ENCODE assay signal across 16 mouse cellular contexts in the genomic region with DNA sequence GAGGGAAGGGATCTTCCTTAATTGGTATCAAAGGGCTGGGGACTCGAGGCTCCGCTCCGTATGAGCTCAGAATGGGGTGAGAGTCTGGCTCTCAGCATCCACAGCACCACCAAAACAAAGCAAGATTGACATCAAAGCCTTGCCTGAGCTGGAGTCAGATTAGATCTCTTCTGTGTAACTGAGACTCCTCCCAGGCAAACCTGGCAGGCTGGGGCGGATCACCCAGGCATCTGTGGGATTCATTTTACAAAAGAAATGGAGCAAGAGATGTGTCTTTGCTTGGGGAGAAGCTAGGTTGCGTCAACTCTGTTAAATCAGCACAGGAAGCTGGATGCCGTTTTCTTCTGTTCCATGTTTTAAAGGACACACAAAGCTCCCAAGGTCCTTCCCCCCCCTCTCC. TPM values are rescaled to one million over a fixed set of nuclear protein-coding genes. Genes with fewer than 3 reads are reported as not detected.
DNase-seq lines count a peak whose midpoint lies in the region; ATAC-seq lines count a peak whose summit lies in the region.
"Had no signal": no experiment of that assay in that cellular context is flagged by ENCODE, and none has a peak within 500 bp of the region (broad histone marks: within the 10 kb centered on the region; RNA-seq: fewer than 3 reads in every experiment).

No protein-coding gene starts in this region.

- H3K4me1 ChIP-seq in hindbrain, embryonic 10.5 days (replicated peaks), result peaks cover 13% of the 10 kb centered on the region
- no peaks in the 10 kb centered on the region for H3K4me1 ChIP-seq in hindbrain, embryonic 14.5 days (replicated peaks; ENCODE audit: control insufficient read depth, insufficient read depth, low read length)
- no peaks in the 10 kb centered on the region for H3K4me1 ChIP-seq in liver, embryonic 12.5 days

- H3K27me3 ChIP-seq in hindbrain, embryonic 10.5 days (ENCODE audit: insufficient read depth, poor library complexity, severe bottlenecking), result no peaks in the 10 kb centered on the region
- no peaks in the 10 kb centered on the region for H3K27me3 ChIP-seq in hindbrain, embryonic 14.5 days (ENCODE audit: control insufficient read depth, insufficient read depth, low read length)
- H3K27me3 ChIP-seq in liver, embryonic 12.5 days (replicated peaks), result no peaks in the 10 kb centered on the region
- H3K27me3 ChIP-seq: midbrain, embryonic 13.5 days had no signal

- no peak overlapping the region for H3K4me3 ChIP-seq in hindbrain, embryonic 10.5 days
- no peak overlapping the region for H3K4me3 ChIP-seq in hindbrain, embryonic 14.5 days (replicated peaks; ENCODE audit: low read length)
- no peak overlapping the region for H3K4me3 ChIP-seq in liver, embryonic 12.5 days
- H3K4me3 ChIP-seq: midbrain, embryonic 13.5 days had no signal

- H3K9me3 ChIP-seq in hindbrain, embryonic 10.5 days, result no peaks in the 10 kb centered on the region
- H3K9me3 ChIP-seq in hindbrain, embryonic 14.5 days (ENCODE audit: control insufficient read depth, low read length), result no peaks in the 10 kb centered on the region
- H3K9me3 ChIP-seq in liver, embryonic 12.5 days (replicated peaks), result no peaks in the 10 kb centered on the region
- H3K9me3 ChIP-seq: midbrain, embryonic 13.5 days had no signal

- no peak for ATAC-seq in hindbrain, embryonic 14.5 days (ENCODE audit: low FRiP score)
- no peak for ATAC-seq in liver, embryonic 12.5 days
- ATAC-seq: midbrain, embryonic 13.5 days had no signal

- H3K36me3 ChIP-seq in hindbrain, embryonic 10.5 days, result no peaks in the 10 kb centered on the region
- H3K36me3 ChIP-seq in hindbrain, embryonic 14.5 days (replicated peaks; ENCODE audit: control insufficient read depth, insufficient read depth), result no peaks in the 10 kb centered on the region
- no peaks in the 10 kb centered on the region for H3K36me3 ChIP-seq in liver, embryonic 12.5 days
- H3K36me3 ChIP-seq: midbrain, embryonic 13.5 days had no signal

- DNase-seq in hindbrain, embryonic 10.5 days (ENCODE audit: low spot score), result peak; percentile 28
- no peak for DNase-seq in hindbrain, embryonic 14.5 days (ENCODE audit: low spot score)
- peak; percentile 30 for DNase-seq in thymus, postnatal 4 days
- no peak for DNase-seq in thymus, postnatal 36 days
- peak; percentile 37 for DNase-seq in embryo, embryonic 11 days
- DNase-seq in lung, postnatal 36 days, result peak; percentile 34
- no peak for DNase-seq in gastrocnemius, adult 18-20 months (ENCODE audit: low spot score)
- DNase-seq: cerebellum, adult 2 months; kidney, adult 18-20 months; lung, embryonic 14.5 days had no signal

- no peak overlapping the region; the same call in 1 of the 2 replicates for H3K27ac ChIP-seq in hindbrain, embryonic 10.5 days
- H3K27ac ChIP-seq in hindbrain, embryonic 14.5 days, result no peak overlapping the region
- H3K27ac ChIP-seq in liver, embryonic 12.5 days, result no peak overlapping the region
- H3K27ac ChIP-seq: midbrain, embryonic 13.5 days had no signal

- WGBS in hindbrain, embryonic 10.5 days, result 8% methylated on average over 6 of the region's 6 CpGs
- WGBS in hindbrain, embryonic 14.5 days, result 15% methylated on average over 6 of the region's 6 CpGs
- 34% methylated on average over 6 of the region's 6 CpGs for WGBS in liver, embryonic 12.5 days (ENCODE audit: insufficient replicate concordance)

- no peak overlapping the region for H3K9ac ChIP-seq in hindbrain, embryonic 14.5 days
- H3K9ac ChIP-seq in liver, embryonic 12.5 days, result no peak overlapping the region
- H3K9ac ChIP-seq: lung, embryonic 14.5 days; midbrain, embryonic 13.5 days had no signal

- no peak overlapping the region for H3K4me2 ChIP-seq in hindbrain, embryonic 14.5 days (replicated peaks)
- H3K4me2 ChIP-seq in liver, embryonic 12.5 days, result no peak overlapping the region
- H3K4me2 ChIP-seq: lung, embryonic 14.5 days; midbrain, embryonic 13.5 days had no signal

RNA-seq across cellular contexts. Expression of a gene that starts 17.7 kb away (rescaled TPM):
- 1.1 and 2.8 TPM in 2 replicates for polyA plus RNA-seq in hindbrain, embryonic 10.5 days (2016; fragmentation: Nextera tagmentation; extraction: Ambion mirVana)
- polyA plus RNA-seq in hindbrain, embryonic 14.5 days (2014; fragmentation: Nextera tagmentation; extraction: Ambion mirVana), result not detected in 2 replicates
- total RNA-seq in gastrocnemius, adult 18-20 months (2021), result not detected
- 4.5 and 4.9 TPM in 2 replicates for polyA plus RNA-seq in liver, embryonic 12.5 days (2016; fragmentation: Nextera tagmentation; extraction: Ambion mirVana)
- total RNA-seq: heart, postnatal 36 days; layer of hippocampus, adult 8-10 months; left cerebral cortex, postnatal 36 days had no signal
- polyA plus RNA-seq: cerebellum, adult 2 months; neural tube, embryonic 14.5 days had no signal

RNA-seq across cellular contexts. Expression of a gene that starts 19.2 kb away (rescaled TPM):
- polyA plus RNA-seq in hindbrain, embryonic 10.5 days (2016; fragmentation: Nextera tagmentation; extraction: Ambion mirVana), result 16.0 and 19.5 TPM in 2 replicates
- 14.3 and 15.1 TPM in 2 replicates for polyA plus RNA-seq in hindbrain, embryonic 14.5 days (2014; fragmentation: Nextera tagmentation; extraction: Ambion mirVana)
- total RNA-seq in gastrocnemius, adult 18-20 months (2021), result 10 to 100 TPM; 11.0 to 14.3 TPM
- polyA plus RNA-seq in liver, embryonic 12.5 days (2016; fragmentation: Nextera tagmentation; extraction: Ambion mirVana), result 11.0 and 11.3 TPM in 2 replicates

RNA-seq across cellular contexts. Expression of a gene that starts 34.8 kb away (rescaled TPM):
- polyA plus RNA-seq in hindbrain, embryonic 10.5 days (2016; fragmentation: Nextera tagmentation; extraction: Ambion mirVana), result 0.71 and 1.1 TPM in 2 replicates
- polyA plus RNA-seq in hindbrain, embryonic 14.5 days (2014; fragmentation: Nextera tagmentation; extraction: Ambion mirVana), result not detected in 2 replicates
- not detected for total RNA-seq in gastrocnemius, adult 18-20 months (2021)
- 0.23 and 0.54 TPM in 2 replicates for polyA plus RNA-seq in liver, embryonic 12.5 days (2016; fragmentation: Nextera tagmentation; extraction: Ambion mirVana)
- polyA plus RNA-seq: midbrain, embryonic 13.5 days; neural tube, embryonic 14.5 days had no signal

RNA-seq across cellular contexts. Expression of a gene that starts 51.7 kb away (rescaled TPM):
- 1.2 and 1.3 TPM in 2 replicates for polyA plus RNA-seq in hindbrain, embryonic 10.5 days (2016; fragmentation: Nextera tagmentation; extraction: Ambion mirVana)
- polyA plus RNA-seq in hindbrain, embryonic 14.5 days (2014; fragmentation: Nextera tagmentation; extraction: Ambion mirVana), result 0.28 and 0.34 TPM in 2 replicates
- not detected for total RNA-seq in gastrocnemius, adult 18-20 months (2021)
- 17.4 and 19.4 TPM in 2 replicates for polyA plus RNA-seq in liver, embryonic 12.5 days (2016; fragmentation: Nextera tagmentation; extraction: Ambion mirVana)
- polyA plus RNA-seq: neural tube, embryonic 14.5 days had no signal

Comparison
In these comparisons a context has a peak if more than half of its experiments do, and no peak if none do; other contexts are left out.
1. DNase-seq: peak in hindbrain, embryonic 10.5 days (single experiment), thymus, postnatal 4 days (single experiment), embryo, embryonic 11 days (single experiment) and lung, postnatal 36 days (single experiment); none in hindbrain, embryonic 14.5 days (single experiment), thymus, postnatal 36 days (0 of 2) and gastrocnemius, adult 18-20 months (single experiment).